In genomic region chr4:135961709-135962108, GRCm38 (mm10) we compare ENCODE assay signal across 12 mouse cellular contexts.
"Had no signal": no experiment of that assay in that cellular context is flagged by ENCODE, and none has a peak within 500 bp of the region (broad histone marks: within the 10 kb centered on the region; RNA-seq: fewer than 3 reads in every experiment).

No protein-coding gene starts in this region.

- H3K27me3 ChIP-seq: limb, embryonic 12.5 days; limb, embryonic 15.5 days had no signal

- ATAC-seq: intestine, embryonic 16.5 days; midbrain, embryonic 16.5 days had no signal

- H3K4me3 ChIP-seq: limb, embryonic 15.5 days; midbrain, embryonic 12.5 days had no signal

- H3K9me3 ChIP-seq: limb, embryonic 12.5 days; limb, embryonic 15.5 days; midbrain, embryonic 12.5 days had no signal

- DNase-seq: kidney, adult 2 months; left cerebral cortex, postnatal 4 days; lung, adult 2 months; thymus, adult 18-20 months; thymus, postnatal 36 days had no signal

- H3K9ac ChIP-seq: limb, embryonic 12.5 days; limb, embryonic 15.5 days; midbrain, embryonic 12.5 days had no signal

- H3K4me2 ChIP-seq: limb, embryonic 12.5 days; limb, embryonic 15.5 days; midbrain, embryonic 12.5 days had no signal

- H3K27ac ChIP-seq: kidney, postnatal 0 days; limb, embryonic 12.5 days; limb, embryonic 15.5 days; macrophage; midbrain, embryonic 12.5 days had no signal
